Mouse (Mus musculus) neural tube, embryonic 13.5 days (tissue): ENCODE data around the gene Tmem253. TPM values are rescaled to one million over a fixed set of nuclear protein-coding genes. Genes with fewer than 3 reads are reported as not detected.

Experiments used
- polyA plus RNA-seq: library from polyadenylated mRNA; unstranded; fragments of >200 nt; fragmentation: Nextera tagmentation; extraction: Ambion mirVana; gene quantifications from 2 replicates; pipeline ENCODE4 v1.2.1, GENCODE M21; 2015

The Tmem253 gene
- polyA plus RNA-seq, 1 experiment from 2014 or later = not detected

Other genes starting within 250 kb of the Tmem253 start
- not detected in 2 replicates for gene Ang4, start 242.1 kb upstream of the Tmem253 start, polyA plus RNA-seq
- gene AY358078, start 215.6 kb upstream of the Tmem253 start, polyA plus RNA-seq = not detected in 2 replicates
- not detected in 2 replicates for gene Ear6, start 162.0 kb upstream of the Tmem253 start, polyA plus RNA-seq
- 69.9 and 78.4 TPM in 2 replicates for gene Mettl17, start 130.8 kb upstream of the Tmem253 start, polyA plus RNA-seq
- gene Slc39a2, start 122.8 kb upstream of the Tmem253 start, polyA plus RNA-seq = 1.3 and 1.5 TPM in 2 replicates
- 151 and 159 TPM in 2 replicates for gene Ndrg2, start 101.5 kb upstream of the Tmem253 start, polyA plus RNA-seq
- gene Tppp2, start 97.2 kb upstream of the Tmem253 start, polyA plus RNA-seq = not detected in 2 replicates
- not detected in 2 replicates for gene Rnase13, start 92.9 kb upstream of the Tmem253 start, polyA plus RNA-seq
- 69.0 and 72.9 TPM in 2 replicates for gene Arhgef40, start 30.9 kb upstream of the Tmem253 start, polyA plus RNA-seq
- gene Zfp219, start 5.1 kb downstream of the Tmem253 start, polyA plus RNA-seq = 32.3 and 32.5 TPM in 2 replicates
- gene Olfr221, start 26.8 kb downstream of the Tmem253 start, polyA plus RNA-seq = not detected in 2 replicates
- 631 and 750 TPM in 2 replicates for gene Hnrnpc, start 88.4 kb downstream of the Tmem253 start, polyA plus RNA-seq
- gene Rpgrip1, start 95.0 kb downstream of the Tmem253 start, polyA plus RNA-seq = 45.3 and 52.9 TPM in 2 replicates
- gene Supt16, start 181.8 kb downstream of the Tmem253 start, polyA plus RNA-seq = 43.6 and 53.9 TPM in 2 replicates
- 35.8 and 47.6 TPM in 2 replicates for gene Chd8, start 242.1 kb downstream of the Tmem253 start, polyA plus RNA-seq